Mouse (Mus musculus) R1 (cell line): Measurements from ENCODE around the gene Ggnbp2.

Experiments
- DNase-seq: peaks from one replicate; pipeline ENCODE4 v3.0.0-alpha.2; 2018; ENCODE audit warnings: low read depth, low spot score

Gene Ggnbp2

DNA sequence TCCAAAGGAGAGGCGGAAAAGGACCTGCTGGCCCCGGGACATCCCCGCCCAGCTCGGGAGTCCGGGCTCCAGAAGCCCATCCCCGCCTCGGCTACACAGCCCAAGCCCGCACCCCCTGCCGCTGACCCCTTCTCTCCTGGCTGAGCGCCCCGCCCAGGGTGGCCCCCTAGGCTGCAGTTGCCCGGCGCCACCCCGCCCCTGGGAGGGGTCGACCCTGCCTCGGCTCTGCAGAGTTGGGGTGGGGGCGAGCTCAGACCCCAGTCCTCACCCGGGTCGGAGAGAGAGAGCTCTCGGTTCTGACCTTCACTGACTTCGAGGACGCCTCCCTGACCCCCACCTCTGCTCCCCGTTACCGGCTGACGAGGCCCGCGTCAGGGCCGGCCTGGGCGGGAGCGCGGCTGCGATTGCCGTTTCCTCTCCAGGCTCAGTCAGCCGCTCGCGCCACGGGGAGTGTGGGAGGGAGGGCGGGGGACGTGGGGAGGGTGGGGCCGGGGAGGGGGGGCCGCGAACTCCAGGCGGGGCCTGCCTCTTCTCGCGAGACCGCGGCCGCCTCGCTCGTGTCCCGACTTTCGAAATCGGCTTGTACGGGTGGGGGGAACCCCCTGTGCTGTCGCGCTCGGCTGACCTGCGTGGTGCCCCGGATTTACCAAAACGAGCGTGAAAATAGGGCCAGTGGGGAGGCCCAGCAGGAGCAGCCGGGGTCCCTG, at the start of gene Ggnbp2:
Ggnbp2 (minus strand) TSS at position 481 of the 707 bp plus-strand sequence.
- DNase-seq: peak; percentile 93

DNA sequence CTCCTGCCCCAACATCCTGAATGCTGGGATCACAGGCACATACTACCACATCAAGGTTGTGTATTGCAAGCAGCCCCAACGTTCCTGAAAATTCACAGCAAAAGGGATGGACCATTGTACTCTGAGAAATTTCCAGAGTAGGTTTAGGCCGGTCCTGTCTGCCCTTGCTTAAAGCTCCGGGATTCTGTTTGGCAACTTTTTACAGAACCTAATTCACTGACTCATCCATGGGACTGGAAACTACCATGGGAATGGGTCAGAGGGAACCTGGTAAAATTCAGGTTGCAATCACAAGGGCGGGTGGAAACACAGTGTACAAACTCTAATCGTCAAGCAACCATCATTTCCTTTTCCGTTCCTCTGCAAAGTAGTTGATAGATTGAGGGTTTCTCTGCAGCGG, 49.3 kb upstream of the Ggnbp2 start:
- DNase-seq: no peak

DNA sequence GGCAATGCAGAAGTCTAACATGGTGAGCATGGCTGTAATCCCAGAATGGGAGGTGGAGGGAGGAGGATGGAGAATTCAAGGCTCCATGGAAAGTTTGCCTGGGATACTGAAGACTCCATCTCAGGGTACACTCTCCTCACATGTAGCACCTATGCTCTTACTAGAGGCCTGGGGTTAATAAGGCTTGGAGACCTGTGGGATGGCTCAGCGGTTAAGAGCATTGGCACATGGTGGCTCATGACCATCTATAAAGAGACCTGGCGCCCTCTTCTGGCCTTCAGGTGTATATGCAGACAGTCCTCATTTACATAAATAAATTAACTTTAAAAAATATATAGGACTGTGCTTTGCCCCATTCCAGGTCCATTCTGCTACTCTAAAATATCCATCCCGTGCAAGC, 48.7 kb upstream of the Ggnbp2 start:
- DNase-seq: peak; percentile 81

DNA sequence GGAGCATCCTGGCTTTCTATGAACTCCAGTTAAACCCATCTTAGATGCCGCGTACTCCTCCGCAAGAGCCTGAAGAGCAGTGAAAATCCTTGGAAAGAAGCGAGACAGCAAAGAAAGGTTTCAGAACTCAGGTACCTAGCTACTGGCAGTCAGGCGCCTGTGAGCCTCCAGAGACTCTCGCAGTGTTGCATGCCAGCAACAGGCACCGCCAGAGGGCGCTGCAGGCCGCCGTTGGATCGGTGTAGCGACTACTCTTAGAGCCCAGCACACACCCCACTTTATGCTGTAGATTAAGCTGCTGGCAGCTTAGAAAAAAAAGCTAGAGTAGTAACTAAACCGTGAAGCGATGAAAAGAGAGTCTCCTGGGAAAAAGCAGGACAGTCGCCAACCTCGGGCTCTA, 47.8 kb upstream of the Ggnbp2 start:
- peak; percentile 80 for DNase-seq

- DNase-seq: no peak
Observed at GRCm38 (mm10) chr11:84916703-84917300, 46.2 kb upstream of the Ggnbp2 start.

- peak; percentile 96 for DNase-seq
Observed at GRCm38 (mm10) chr11:84916053-84916702, 45.6 kb upstream of the Ggnbp2 start, which contains the start of gene Znhit3. TSS of gene Znhit3 (minus strand) at chr11:84916366.

- peak; percentile 83 for DNase-seq
Observed at GRCm38 (mm10) chr11:84914673-84915072, 44.1 kb upstream of the Ggnbp2 start.

DNA sequence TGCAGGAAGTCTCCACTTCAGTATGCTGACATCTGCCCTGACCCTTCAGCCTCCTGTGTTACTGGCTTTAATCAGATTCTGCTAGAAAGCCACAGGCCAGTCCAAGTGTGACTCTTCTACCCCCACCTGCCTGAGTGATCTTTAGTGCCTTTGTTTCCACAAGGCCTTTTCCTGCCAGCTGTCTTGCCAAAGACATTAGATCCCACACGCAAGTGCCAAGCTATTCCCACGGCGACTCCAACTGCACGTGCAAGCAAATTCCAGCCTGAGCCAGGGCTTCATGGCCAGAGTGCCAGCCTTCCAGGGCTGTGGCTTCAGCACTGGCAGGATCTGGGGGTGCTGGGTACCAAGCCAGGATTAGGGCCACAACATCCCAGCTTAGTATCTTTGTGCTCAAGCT, 39.8 kb upstream of the Ggnbp2 start:
- no peak for DNase-seq

DNA sequence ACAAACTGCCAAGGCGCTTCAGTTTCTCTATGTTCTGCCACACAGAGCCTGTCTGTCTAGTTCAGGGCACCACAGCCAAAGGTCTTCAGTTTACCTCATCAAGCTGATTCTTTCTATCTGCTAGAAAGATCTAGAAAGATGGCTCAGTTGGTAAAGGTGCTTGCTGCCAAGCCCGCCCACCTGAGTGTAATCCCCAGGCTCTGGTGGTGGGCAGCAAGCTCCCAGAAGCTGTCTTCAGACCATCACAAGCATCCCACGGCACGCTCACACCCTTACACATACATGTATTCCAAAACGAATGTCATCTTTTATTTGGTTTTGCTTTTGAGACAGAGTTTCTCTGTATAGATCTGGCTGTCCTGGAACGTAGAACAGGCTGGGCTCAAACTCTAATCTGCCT, 37.9 kb upstream of the Ggnbp2 start:
- DNase-seq: no peak

GRCm38 (mm10) chr11:84907081-84907480, 36.5 kb upstream of the Ggnbp2 start:
- no peak for DNase-seq

DNA sequence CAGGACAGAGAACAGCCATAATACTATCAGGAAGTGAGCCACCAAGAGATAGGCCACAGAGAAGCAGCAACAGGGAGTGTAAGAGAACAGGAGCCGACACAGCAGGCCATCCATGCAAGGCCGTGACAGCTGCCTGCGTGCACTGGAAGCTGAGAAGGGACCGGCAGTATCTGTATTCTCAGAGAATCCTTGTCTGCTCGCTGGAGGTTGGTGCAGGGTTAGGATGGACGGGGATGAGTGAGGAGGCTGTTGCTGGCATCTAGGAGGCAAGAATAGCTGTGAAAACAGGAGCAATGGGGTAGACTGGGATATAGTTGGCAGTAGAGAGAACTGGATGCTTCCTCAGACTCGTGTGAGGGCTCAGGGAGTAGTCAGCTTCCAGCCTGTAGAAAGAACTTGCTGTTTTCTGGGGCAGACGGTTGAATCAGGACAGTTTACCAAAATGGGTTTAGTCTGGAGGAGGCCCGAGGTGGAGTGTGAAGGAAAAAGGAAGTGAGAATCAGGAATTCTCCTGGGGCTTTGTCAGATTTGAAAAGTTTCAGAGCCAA, 34.1 kb upstream of the Ggnbp2 start:
- no peak for DNase-seq

- DNase-seq: no peak
Observed at GRCm38 (mm10) chr11:84893113-84893512, 22.5 kb upstream of the Ggnbp2 start.

DNA sequence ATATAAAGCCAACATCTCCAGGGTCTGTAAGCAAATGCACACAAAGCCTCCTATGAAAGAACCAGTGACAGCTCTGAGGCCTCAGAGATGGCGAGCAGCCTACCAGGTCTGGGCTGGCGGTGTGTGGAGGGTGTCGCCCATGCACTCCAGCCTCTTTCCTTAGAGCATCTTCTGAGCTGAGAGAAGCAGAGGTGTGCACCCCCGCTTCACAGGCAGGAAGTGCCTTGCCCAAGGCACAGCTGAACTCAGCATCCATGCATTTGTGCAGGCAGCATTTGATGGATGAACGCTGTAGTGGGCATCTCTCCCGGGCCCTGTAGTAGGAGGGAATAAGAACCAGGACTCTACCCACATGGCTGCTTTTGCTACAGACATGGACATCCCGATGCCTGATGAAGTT, 21.1 kb upstream of the Ggnbp2 start:
- DNase-seq: no peak

GRCm38 (mm10) chr11:84889492-84889891, 18.9 kb upstream of the Ggnbp2 start:
- DNase-seq: no peak

- DNase-seq: no peak
Observed at GRCm38 (mm10) chr11:84888025-84888424, 17.4 kb upstream of the Ggnbp2 start.

DNA sequence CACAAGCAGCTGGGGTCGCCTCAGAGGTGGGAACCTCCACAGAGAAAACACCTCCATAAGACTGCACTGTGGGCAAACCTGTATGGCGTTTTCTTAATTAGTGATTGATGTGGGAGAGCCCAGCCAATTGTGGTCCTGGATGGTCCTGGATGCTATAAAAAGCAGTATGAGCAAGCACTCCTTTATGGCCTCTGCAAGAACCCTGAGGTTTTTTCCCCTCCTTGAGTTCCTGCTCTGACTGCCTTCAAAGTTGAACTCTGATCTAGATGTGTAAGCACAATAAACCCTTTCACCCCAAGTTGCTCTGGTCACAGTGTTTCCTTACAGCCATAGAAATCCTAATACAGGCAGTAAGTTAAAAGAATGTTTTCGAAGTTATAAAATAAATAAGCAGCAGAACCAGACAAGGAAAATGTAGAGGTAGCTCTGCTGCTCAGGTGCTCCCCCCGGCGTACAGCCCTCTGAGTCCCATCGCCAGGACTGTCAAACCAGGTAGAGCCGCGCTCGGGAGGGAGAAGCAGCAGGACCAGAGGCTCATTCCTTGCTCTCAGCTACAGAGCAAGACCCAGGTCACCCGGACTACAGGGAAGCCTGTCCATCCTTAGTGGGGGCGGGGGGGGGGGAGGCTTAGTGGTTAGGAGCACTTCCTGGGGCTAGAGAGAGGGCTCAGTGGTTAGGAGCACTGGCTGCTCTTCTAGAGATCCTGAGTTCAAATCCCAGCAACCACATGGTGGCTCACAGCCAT, 16.3 kb upstream of the Ggnbp2 start:
- DNase-seq: no peak

DNA sequence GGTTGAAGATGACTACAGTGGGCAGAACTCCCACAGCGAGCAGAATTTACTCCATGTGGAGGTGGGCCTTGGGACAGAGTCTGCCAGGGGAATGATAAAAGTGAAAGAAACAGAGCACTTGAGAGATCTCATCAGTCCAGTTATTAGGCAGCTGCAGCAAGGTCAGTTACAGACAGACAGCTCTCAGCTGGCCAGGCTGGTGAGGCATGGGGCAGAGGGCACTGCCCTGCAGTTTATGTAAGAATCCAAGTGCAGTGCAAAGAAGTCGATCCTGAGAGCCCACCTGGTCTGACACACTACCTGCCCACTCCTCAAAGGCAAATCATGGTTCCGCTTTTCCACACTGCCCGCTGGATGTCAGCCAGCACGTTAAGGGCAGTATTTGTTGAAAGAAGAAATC, 15.6 kb upstream of the Ggnbp2 start:
- no peak for DNase-seq

GRCm38 (mm10) chr11:84885238-84885637, 14.6 kb upstream of the Ggnbp2 start:
- no peak for DNase-seq

DNA sequence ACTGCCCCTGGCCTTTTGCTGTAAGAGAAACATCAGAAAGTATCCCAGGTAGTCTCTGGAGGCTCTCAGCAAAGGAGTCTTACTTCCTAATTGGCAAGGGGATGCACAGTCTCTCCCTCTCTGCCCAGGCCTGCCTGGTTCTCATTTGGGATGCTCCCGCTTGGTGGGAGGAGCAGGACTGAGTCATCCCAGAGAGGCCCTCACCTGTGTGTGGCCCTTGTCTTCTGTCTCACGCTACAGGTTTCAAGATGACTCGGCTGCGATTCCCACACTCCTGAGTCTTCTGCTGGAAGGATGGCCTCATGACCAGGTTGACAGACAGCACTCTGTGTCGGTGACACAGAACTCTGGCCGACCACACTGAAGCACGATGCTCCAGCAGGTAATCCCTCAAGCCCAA, 11.7 kb upstream of the Ggnbp2 start:
- DNase-seq: no peak

DNA sequence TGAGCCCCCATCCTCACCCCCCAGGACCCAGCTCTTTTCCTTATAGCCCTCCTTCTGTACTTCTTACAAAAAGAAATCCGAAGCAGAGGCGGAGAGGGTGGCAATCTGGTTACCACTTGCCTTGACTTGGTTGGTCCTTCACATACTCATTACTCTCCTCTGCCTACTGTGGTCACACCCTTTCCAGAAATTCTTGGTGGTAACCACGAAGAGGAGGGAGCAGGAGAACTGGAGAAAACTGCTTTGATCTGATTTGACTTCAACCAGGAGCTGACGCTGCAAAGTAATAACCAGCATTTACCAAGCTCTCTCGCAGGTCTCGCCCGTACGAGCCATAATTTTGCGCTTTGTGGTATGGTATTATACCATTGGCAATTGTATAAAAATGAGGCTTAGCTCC, 10.4 kb upstream of the Ggnbp2 start:
- peak; percentile 55 for DNase-seq

DNA sequence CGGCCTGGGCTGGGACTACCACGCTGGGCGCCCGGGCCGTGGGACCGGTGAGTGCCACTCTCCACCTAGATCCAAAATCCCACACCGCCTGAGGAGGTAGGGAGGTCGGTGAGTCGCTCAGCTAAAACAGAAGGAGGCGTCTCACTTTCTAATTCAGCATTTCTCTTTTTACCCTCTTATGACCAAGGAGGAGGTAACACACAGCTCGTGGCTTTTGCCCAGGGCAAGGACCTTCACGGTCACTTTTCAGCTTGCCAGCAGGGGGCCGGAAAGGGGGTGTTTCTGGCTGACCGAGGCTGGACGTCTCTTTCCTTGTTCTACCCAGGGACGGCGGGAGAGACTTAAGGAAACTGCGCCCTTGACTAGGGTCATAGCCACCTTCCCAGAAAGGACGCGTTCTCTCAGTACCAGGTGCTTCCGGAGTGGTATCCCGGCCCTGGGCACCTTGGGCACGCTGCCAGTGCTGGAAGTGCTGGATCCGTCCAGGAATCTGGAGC, 9.9 kb upstream of the Ggnbp2 start:
- no peak for DNase-seq
